ENCODE assay signal across 8 mouse cellular contexts in genomic region chr6:142888346-142888745, GRCm38 (mm10).
"Had no signal": no experiment of that assay in that cellular context is flagged by ENCODE, and none has a peak within 500 bp of the region (broad histone marks: within the 10 kb centered on the region; RNA-seq: fewer than 3 reads in every experiment).

No protein-coding gene starts in this region.

- DNase-seq: kidney, adult 2 months; layer of hippocampus, adult 9-11 months; liver; lung, adult 18-20 months; lung, postnatal 10 days; lung, postnatal 36 days; right cerebral cortex, postnatal 4 days; thymus, adult 18-20 months had no signal
